Mouse (Mus musculus) kidney, postnatal 0 days (tissue): ENCODE measurements at regions not wholly inside any gene's neighbourhood (a gene's known extent, or its start where the extent isn't known, plus 50 kb on each side); places are given as distances from the start of the nearest gene placed in this dataset.

Source experiments
- ATAC-seq: fragments of 200-750 bp; cut with Nextera tagmentation; replicated peaks from 2 replicates; pipeline ENCODE4 v1.8.0; 2017; ENCODE audit warnings: low read depth, moderate number of reproducible peaks, moderate TSS enrichment, moderate library complexity; ENCODE audit not compliant: low FRiP score
- DNase-seq: peaks from one replicate; pipeline ENCODE4 v3.0.0-alpha.2; 2016; ENCODE audit warnings: low spot score
- H3K27ac ChIP-seq: fragments of 300-500 bp; sonication (generic); 2 replicates; pipeline ENCODE4 v1.5.1; 2014; ENCODE audit warnings: mild to moderate bottlenecking
- H3K27me3 ChIP-seq: fragments of 300-500 bp; sonication (generic); 2 replicates; pipeline ENCODE4 v1.6.1; 2014; ENCODE audit warnings: low read length, mixed read lengths; ENCODE audit not compliant: insufficient read depth
- H3K36me3 ChIP-seq: fragments of 300-500 bp; sonication (generic); 2 replicates; pipeline ENCODE4 v1.6.1; 2014; ENCODE audit warnings: low read length, mixed read lengths; ENCODE audit not compliant: insufficient read depth
- H3K4me1 ChIP-seq: fragments of 300-500 bp; sonication (generic); replicated peaks from 2 replicates; pipeline ENCODE4 v1.6.1; 2014; ENCODE audit warnings: antibody characterized with exemption, low read length, mixed read lengths; ENCODE audit not compliant: insufficient read depth
- H3K4me2 ChIP-seq: fragments of 300-500 bp; sonication (generic); 2 replicates; pipeline ENCODE4 v1.6.1; 2014; ENCODE audit warnings: mild to moderate bottlenecking, low read length, moderate library complexity, mixed read lengths
- H3K4me3 ChIP-seq: fragments of 300-500 bp; sonication (generic); replicated peaks from 2 replicates; pipeline ENCODE4 v1.5.1; 2014; ENCODE audit warnings: low read depth, low read length
- H3K9ac ChIP-seq: fragments of 300-500 bp; sonication (generic); 2 replicates; pipeline ENCODE4 v1.6.1; 2014; ENCODE audit warnings: low read depth, low read length
- H3K9me3 ChIP-seq: fragments of 300-500 bp; sonication (generic); replicated peaks from 2 replicates; pipeline ENCODE4 v1.6.1; 2016; ENCODE audit warnings: low read length, inconsistent platforms, mixed read lengths
- CTCF ChIP-seq: IDR thresholded peaks from 2 replicates; pipeline ENCODE4 v1.5.1; 2016; ENCODE audit warnings: antibody characterized with exemption, low read depth, mild to moderate bottlenecking, moderate library complexity
- WGBS: fragments of 180-500 bp; shearing (Covaris S2); extraction: QIAGEN DNeasy Blood & Tissue Kit; methylation state at CpG from one replicate; pipeline ENCODE4 v1.1.7; 2014; 5-methylcytosine and 5-hydroxymethylcytosine counted together

- Histone ChIP-seq H3K9ac (no peak overlapping the region), H3K4me2 (no peak overlapping the region), H3K36me3 (no peaks in the 10 kb centered on the region), H3K27me3 (no peaks in the 10 kb centered on the region), H3K4me3 (no peak overlapping the region), H3K9me3 (no peaks in the 10 kb centered on the region), H3K27ac (no peak overlapping the region), H3K4me1 (no peaks in the 10 kb centered on the region)
- WGBS = 79% methylated on average over 6 of the region's 6 CpGs
- DNase-seq = no peak
- TF ChIP-seq CTCF = no peak
- ATAC-seq = no peak
Measured at GRCm38 (mm10) chr14:60502552-60502951, 129.5 kb downstream of the Amer2 start.

DNA sequence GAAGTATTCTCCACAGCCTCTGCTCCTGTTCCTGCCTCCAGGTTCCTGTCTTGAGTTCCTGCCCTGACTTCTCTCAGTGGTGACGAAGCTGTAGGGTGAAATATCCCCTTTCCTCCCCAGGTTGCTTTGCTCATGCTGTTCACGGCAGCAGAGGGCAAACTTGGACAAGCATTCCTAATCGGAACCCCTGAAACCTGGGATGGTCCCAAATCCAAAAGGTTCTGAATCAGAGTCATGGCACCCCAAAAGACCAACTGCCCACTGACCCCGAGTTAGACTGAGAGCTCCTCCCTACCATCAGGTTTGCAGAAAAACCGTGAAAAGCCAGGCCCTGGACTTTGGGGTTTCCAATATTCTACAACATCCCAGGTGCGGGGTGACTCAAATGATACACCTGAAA lies 128.7 kb upstream of the Spata13 start:
- Histone ChIP-seq H3K4me3 (no peak overlapping the region), H3K9me3 (no peaks in the 10 kb centered on the region), H3K4me1 (no peaks in the 10 kb centered on the region), H3K4me2 (no peak overlapping the region), H3K9ac (no peak overlapping the region), H3K27me3 (no peaks in the 10 kb centered on the region), H3K27ac (no peak overlapping the region), H3K36me3 (no peaks in the 10 kb centered on the region)
- DNase-seq (no peak), ATAC-seq (no peak)
- TF ChIP-seq CTCF = no peak
- WGBS = 84% methylated on average over 6 of the region's 6 CpGs

DNA sequence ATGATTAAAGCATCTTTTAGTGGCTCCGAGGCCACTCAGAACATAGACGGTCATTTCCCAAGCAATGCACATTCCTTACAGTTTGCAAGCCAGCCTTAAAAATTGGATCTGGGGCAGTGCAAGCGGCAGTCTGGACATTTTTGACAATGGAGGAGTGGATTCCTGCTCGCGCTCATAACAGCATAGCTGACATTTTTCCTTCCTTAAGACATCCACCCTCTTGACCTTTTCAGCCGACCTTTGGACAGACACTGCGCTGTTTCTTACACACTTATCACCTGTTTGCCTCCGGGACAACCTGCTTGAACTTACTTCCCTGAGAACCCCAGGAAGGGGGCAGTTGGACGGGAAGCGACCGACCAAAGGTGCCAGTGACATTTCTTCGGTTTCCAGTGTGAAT lies 127.5 kb upstream of the Spata13 start:
- H3K9me3 ChIP-seq = no peaks in the 10 kb centered on the region
- ATAC-seq = 0 out of 2 replicates have a peak, but pooled peaks have one; percentile 25
- H3K4me1 ChIP-seq = no peaks in the 10 kb centered on the region
- 65% methylated on average over 12 of the region's 12 CpGs for WGBS
- no peak for DNase-seq
- H3K4me2 ChIP-seq = no peak overlapping the region
- no peak for TF ChIP-seq CTCF
- no peaks in the 10 kb centered on the region for H3K27me3 ChIP-seq
- no peak overlapping the region for H3K27ac ChIP-seq
- H3K4me3 ChIP-seq = no peak overlapping the region
- no peaks in the 10 kb centered on the region for H3K36me3 ChIP-seq
- H3K9ac ChIP-seq = no peak overlapping the region

DNA sequence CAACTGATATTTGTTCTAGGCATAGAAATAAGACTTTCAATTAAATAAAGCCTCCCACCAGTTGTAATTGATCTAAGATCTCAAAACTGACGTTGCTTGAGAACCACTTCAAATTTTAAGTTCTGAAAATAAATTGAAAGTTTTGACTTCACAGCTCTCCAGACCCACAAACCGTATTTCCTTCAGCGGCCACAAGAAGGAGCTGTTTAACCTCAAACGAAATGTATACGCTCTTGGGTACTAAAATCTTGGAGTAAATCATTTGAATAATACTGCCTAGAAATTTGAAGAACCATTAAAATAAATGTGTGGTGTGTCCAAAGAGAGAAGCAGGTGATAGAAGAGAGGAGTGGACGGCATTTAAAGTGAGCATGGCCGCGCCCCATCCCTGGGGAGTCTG lies 120.2 kb upstream of the Spata13 start:
- Histone ChIP-seq H3K9me3 (no peaks in the 10 kb centered on the region), H3K4me3 (no peak overlapping the region), H3K27ac (no peak overlapping the region), H3K4me2 (no peak overlapping the region), H3K36me3 (no peaks in the 10 kb centered on the region), H3K4me1 (no peaks in the 10 kb centered on the region), H3K27me3 (no peaks in the 10 kb centered on the region), H3K9ac (no peak overlapping the region)
- 20% methylated on average over 8 of the region's 8 CpGs for whole genome bisulfite sequencing
- DNase-seq = peak; percentile 81
- ATAC-seq = no peak
- TF ChIP-seq CTCF = peak; percentile 83

DNA sequence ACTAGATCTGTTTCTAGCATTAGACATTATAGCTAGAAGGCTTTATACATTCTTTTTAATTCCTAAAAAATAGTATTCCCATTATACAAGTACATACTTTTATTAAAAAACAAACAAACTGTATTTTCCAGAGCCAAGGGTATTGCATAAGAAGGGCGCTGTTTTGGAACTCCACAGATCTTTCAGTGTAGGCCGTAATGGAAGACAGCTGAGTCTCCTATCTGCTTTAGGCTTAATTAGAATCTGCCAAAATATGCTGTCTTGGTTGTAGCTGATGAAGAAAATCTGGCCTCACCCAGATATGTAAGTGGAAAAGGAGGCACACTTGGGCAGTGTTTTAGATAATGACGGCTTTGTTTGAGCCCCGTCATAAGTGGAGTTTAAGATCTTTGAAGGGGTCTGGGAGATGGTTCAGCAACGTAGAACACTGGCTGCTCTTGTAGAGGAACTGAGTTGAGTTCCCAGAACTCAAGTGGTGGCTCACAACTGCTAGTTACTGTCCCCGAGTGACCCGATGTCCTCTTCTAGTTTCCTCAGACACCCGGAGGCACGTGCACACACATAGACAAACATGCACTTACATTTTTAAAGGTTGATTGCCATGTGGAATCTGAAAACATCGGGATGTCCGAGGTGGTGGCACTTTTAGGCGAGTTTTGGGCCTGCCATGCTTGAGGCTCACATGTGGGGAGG lies 118.6 kb upstream of the Spata13 start:
- no peak overlapping the region for H3K27ac ChIP-seq
- no peak overlapping the region for H3K4me3 ChIP-seq
- no peaks in the 10 kb centered on the region for H3K36me3 ChIP-seq
- 84% methylated on average over 12 of the region's 12 CpGs for WGBS
- ATAC-seq = no peak
- H3K4me1 ChIP-seq = no peaks in the 10 kb centered on the region
- no peak for TF ChIP-seq CTCF
- no peak for DNase-seq
- no peaks in the 10 kb centered on the region for H3K27me3 ChIP-seq
- no peak overlapping the region for H3K4me2 ChIP-seq
- H3K9ac ChIP-seq = no peak overlapping the region
- H3K9me3 ChIP-seq = no peaks in the 10 kb centered on the region

DNA sequence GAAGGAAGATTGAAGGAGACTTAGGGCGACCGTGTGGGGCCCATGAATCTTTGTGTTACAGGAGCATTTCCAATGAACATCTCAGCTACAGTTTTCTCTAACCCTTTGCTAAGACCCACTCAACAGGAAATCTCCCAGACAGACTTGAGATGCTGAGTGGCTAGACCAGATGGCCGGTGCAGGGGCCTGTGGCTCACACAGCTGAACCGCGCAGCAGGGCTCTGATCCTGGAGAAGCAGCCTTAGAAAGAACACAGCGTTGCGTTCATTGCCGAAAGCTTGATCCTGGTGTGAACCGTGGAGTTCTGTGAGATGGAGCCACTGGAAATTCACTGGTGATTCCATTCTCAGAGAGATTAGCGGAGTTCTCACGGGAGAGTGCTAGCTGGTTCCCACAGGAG lies 115.9 kb upstream of the Spata13 start:
- Histone ChIP-seq H3K36me3 (no peaks in the 10 kb centered on the region), H3K27ac (no peak overlapping the region), H3K4me2 (no peak overlapping the region), H3K9ac (no peak overlapping the region), H3K27me3 (no peaks in the 10 kb centered on the region), H3K4me3 (no peak overlapping the region), H3K9me3 (no peaks in the 10 kb centered on the region), H3K4me1 (no peaks in the 10 kb centered on the region)
- no peak for DNase-seq
- no peak for ATAC-seq
- 93% methylated on average over 11 of the region's 11 CpGs for WGBS
- no peak for TF ChIP-seq CTCF

DNA sequence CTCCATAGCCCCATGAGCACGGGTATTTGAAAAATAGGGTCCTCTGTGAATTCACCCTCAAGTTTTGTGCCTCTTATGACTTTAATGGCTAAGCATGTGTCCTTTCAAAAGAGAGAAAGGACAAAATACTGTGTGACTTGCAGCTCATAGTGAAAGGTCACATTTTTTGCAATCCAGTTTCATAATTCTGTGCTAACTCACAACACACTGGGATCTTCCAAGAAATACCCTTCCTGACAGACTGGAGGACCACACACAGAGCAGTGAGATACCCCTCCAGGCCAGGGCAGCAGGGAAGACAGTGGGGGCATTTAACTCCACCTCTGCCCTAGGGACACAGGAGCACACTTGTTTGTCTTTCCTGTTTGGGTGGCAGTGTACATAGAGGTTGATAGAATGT lies 110.8 kb upstream of the Spata13 start:
- Histone ChIP-seq H3K27me3 (no peaks in the 10 kb centered on the region), H3K9me3 (no peaks in the 10 kb centered on the region), H3K36me3 (no peaks in the 10 kb centered on the region), H3K4me2 (no peak overlapping the region), H3K4me1 (no peaks in the 10 kb centered on the region), H3K9ac (no peak overlapping the region), H3K27ac (0 out of 2 replicates have a peak overlapping the region, but pooled peaks have one; percentile 21), H3K4me3 (no peak overlapping the region)
- DNase-seq (peak; percentile 57), ATAC-seq (no peak)
- TF ChIP-seq CTCF = no peak
- WGBS = 54% methylated on average over 1 of the region's 1 CpGs
